Mouse (Mus musculus): ENCODE results near the gene Eps8l3.

DNA sequence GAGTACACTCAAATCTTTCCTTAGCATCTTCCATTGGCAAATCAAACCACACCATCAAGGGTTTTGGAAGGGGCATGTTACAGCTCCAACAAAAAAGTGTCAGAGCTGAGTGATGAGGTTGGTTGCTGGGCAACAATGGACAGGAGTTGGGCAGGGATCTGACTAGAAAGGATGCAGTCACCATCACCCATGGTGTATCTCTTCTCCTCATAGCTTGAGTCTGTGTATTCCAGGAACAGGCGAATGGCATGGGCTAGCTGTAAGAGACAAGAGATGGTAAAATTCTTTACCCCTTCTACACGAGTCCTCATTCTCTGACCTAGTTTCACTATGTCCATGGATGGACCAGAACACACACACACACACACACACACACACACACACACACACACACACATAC is 54.1 kb downstream of the Eps8l3 start:
- no peak for TF ChIP-seq CTCF (conservative IDR thresholded peaks at IDR 0.05; ENCODE audit: insufficient read depth, insufficient read length, low read depth, low read length)
- no peak for TF ChIP-seq POLR2A (IDR thresholded peaks at IDR 0.05; ENCODE audit: low read depth, low read length)
